Mouse (Mus musculus) forebrain, embryonic 12.5 days (tissue): Measurements from ENCODE around the gene Sltm. TPM values are rescaled to one million over a fixed set of nuclear protein-coding genes. Genes with fewer than 3 reads are reported as not detected.

ENCODE experiments used
- ATAC-seq: fragments of 200-750 bp; cut with Nextera tagmentation; 2 replicates; pipeline ENCODE4 v1.8.0; 2017; ENCODE audit warnings: moderate TSS enrichment; ENCODE audit not compliant: low FRiP score
- H3K27ac ChIP-seq: fragments of 300-500 bp; sonication (generic); 2 replicates; pipeline ENCODE4 v1.5.1; 2016; ENCODE audit warnings: mild to moderate bottlenecking
- H3K27me3 ChIP-seq: fragments of 300-500 bp; sonication (generic); 2 replicates; pipeline ENCODE4 v1.6.1; 2016; ENCODE audit warnings: mild to moderate bottlenecking
- H3K36me3 ChIP-seq: fragments of 300-500 bp; sonication (generic); replicated peaks from 2 replicates; pipeline ENCODE4 v1.6.1; 2016; ENCODE audit warnings: mild to moderate bottlenecking
- H3K4me1 ChIP-seq: fragments of 300-500 bp; sonication (generic); 2 replicates; pipeline ENCODE4 v1.6.1; 2016
- H3K4me2 ChIP-seq: fragments of 300-500 bp; sonication (generic); 2 replicates; pipeline ENCODE4 v1.6.1; 2016; ENCODE audit warnings: mild to moderate bottlenecking, moderate library complexity
- H3K4me3 ChIP-seq: fragments of 300-500 bp; sonication (generic); replicated peaks from 2 replicates; pipeline ENCODE4 v1.5.1; 2016; ENCODE audit warnings: mild to moderate bottlenecking
- H3K9ac ChIP-seq: fragments of 300-500 bp; sonication (generic); 2 replicates; pipeline ENCODE4 v1.6.1; 2016; ENCODE audit warnings: mild to moderate bottlenecking
- H3K9me3 ChIP-seq: fragments of 300-500 bp; sonication (generic); 2 replicates; pipeline ENCODE4 v1.6.1; 2016
- WGBS: fragments of 180-500 bp; shearing (Covaris S2); methylation state at CpG from one replicate; pipeline ENCODE4 v1.1.7; 2016; 5-methylcytosine and 5-hydroxymethylcytosine counted together
- polyA plus RNA-seq: library from polyadenylated mRNA; unstranded; fragments of >200 nt; fragmentation: Nextera tagmentation; extraction: Ambion mirVana; gene quantifications from 2 replicates; pipeline ENCODE4 v1.2.1, GENCODE M21; 2016

Sltm gene
- 79.7 and 85.8 TPM in 2 replicates for polyA plus RNA-seq

GRCm38 (mm10) chr9:70542305-70543041 is at the start of gene Sltm:
Sltm (plus strand) TSS chr9:70542754.
- Histone ChIP-seq H3K27ac (peak within 1 kb of the TSS; percentile 99), H3K4me2 (peak within 1 kb of the TSS; percentile 83)

GRCm38 (mm10) chr9:70493038-70493437 is 49.5 kb upstream of the Sltm start:
- no peak for ATAC-seq
- 93% methylated on average over 2 of the region's 2 CpGs for WGBS
- Histone ChIP-seq H3K4me1 (no peaks in the 10 kb centered on the region), H3K36me3 (peaks cover 18% of the 10 kb centered on the region), H3K27me3 (no peaks in the 10 kb centered on the region), H3K9ac (no peak overlapping the region), H3K4me3 (no peak overlapping the region), H3K9me3 (no peaks in the 10 kb centered on the region), H3K4me2 (no peak overlapping the region), H3K27ac (no peak overlapping the region)

More at GRCm38 (mm10) chr9:70542305-70543041, at the start of gene Sltm:
- no peaks in the 10 kb centered on the region for H3K27me3 ChIP-seq
- H3K9me3 ChIP-seq, result no peaks in the 10 kb centered on the region
- WGBS, result under 1% methylated on average over 74 of the region's 75 CpGs
- H3K36me3 ChIP-seq, result peaks cover 2% of the 10 kb centered on the region; the same call in 1 of the 2 replicates
- ATAC-seq, result peak; percentile 96
- H3K4me1 ChIP-seq, result peaks cover 20% of the 10 kb centered on the region
- peak within 1 kb of the TSS; percentile 97 for H3K4me3 ChIP-seq
- H3K9ac ChIP-seq, result peak within 1 kb of the TSS; percentile 95

GRCm38 (mm10) chr9:70496990-70497389 is 45.6 kb upstream of the Sltm start:
- Histone ChIP-seq H3K9me3 (no peaks in the 10 kb centered on the region), H3K4me2 (no peak overlapping the region), H3K36me3 (peaks cover 21% of the 10 kb centered on the region), H3K27me3 (no peaks in the 10 kb centered on the region), H3K9ac (no peak overlapping the region), H3K4me3 (no peak overlapping the region), H3K4me1 (peaks cover 5% of the 10 kb centered on the region), H3K27ac (no peak overlapping the region)
- no peak for ATAC-seq

- peaks cover 14% of the 10 kb centered on the region for H3K4me1 ChIP-seq
- H3K9me3 ChIP-seq, result no peaks in the 10 kb centered on the region
- ATAC-seq, result no peak
- 41% methylated on average over 10 of the region's 10 CpGs for WGBS
- peak overlapping the region; percentile 61 for H3K4me2 ChIP-seq
- peak overlapping the region; percentile 97 for H3K9ac ChIP-seq
- no peaks in the 10 kb centered on the region for H3K27me3 ChIP-seq
- H3K4me3 ChIP-seq, result peak overlapping the region; percentile 97
- peaks cover 7% of the 10 kb centered on the region; the same call in 1 of the 2 replicates for H3K36me3 ChIP-seq
- H3K27ac ChIP-seq, result peak overlapping the region; percentile 99
Measured at GRCm38 (mm10) chr9:70502284-70503014, 40.1 kb upstream of the Sltm start.

- no peaks in the 10 kb centered on the region for H3K9me3 ChIP-seq
- WGBS, result under 1% methylated on average over 47 of the region's 70 CpGs
- peak; percentile 93 for ATAC-seq
- peak overlapping the region; percentile 61 for H3K4me2 ChIP-seq
- H3K27ac ChIP-seq, result peak overlapping the region; percentile 99
- peaks cover 14% of the 10 kb centered on the region for H3K4me1 ChIP-seq
- H3K9ac ChIP-seq, result peak overlapping the region; percentile 97
- H3K4me3 ChIP-seq, result peak overlapping the region; percentile 97
- no peaks in the 10 kb centered on the region for H3K27me3 ChIP-seq
- peaks cover 7% of the 10 kb centered on the region; the same call in 1 of the 2 replicates for H3K36me3 ChIP-seq
Measured at GRCm38 (mm10) chr9:70503015-70503603, 39.4 kb upstream of the Sltm start.

- Histone ChIP-seq H3K4me1 (peaks cover 14% of the 10 kb centered on the region), H3K9ac (peak within 1 kb of the TSS; percentile 97), H3K4me2 (peak within 1 kb of the TSS; percentile 61), H3K27me3 (no peaks in the 10 kb centered on the region), H3K9me3 (no peaks in the 10 kb centered on the region), H3K27ac (peak within 1 kb of the TSS; percentile 99), H3K4me3 (peak within 1 kb of the TSS; percentile 97), H3K36me3 (peaks cover 7% of the 10 kb centered on the region; the same call in 1 of the 2 replicates)
- ATAC-seq, result peak; percentile 95
- WGBS, result under 1% methylated on average over 40 of the region's 45 CpGs
Measured at GRCm38 (mm10) chr9:70503626-70504041, 38.9 kb upstream of the Sltm start, which contains the start of gene Rnf111. Rnf111 (minus strand) TSS chr9:70503725.

GRCm38 (mm10) chr9:70506186-70506585 is 36.4 kb upstream of the Sltm start:
- Histone ChIP-seq H3K27ac (no peak overlapping the region), H3K9me3 (no peaks in the 10 kb centered on the region), H3K4me1 (peaks cover 14% of the 10 kb centered on the region), H3K36me3 (no peaks in the 10 kb centered on the region), H3K4me3 (no peak overlapping the region), H3K27me3 (no peaks in the 10 kb centered on the region), H3K4me2 (no peak overlapping the region), H3K9ac (no peak overlapping the region)
- 77% methylated on average over 2 of the region's 2 CpGs for WGBS
- no peak for ATAC-seq

GRCm38 (mm10) chr9:70506787-70507186 is 35.8 kb upstream of the Sltm start:
- no peak overlapping the region for H3K4me2 ChIP-seq
- no peak overlapping the region for H3K27ac ChIP-seq

GRCm38 (mm10) chr9:70509906-70510525 is 32.5 kb upstream of the Sltm start:
- Histone ChIP-seq H3K36me3 (no peaks in the 10 kb centered on the region), H3K9me3 (no peaks in the 10 kb centered on the region), H3K4me3 (no peak overlapping the region), H3K9ac (no peak overlapping the region), H3K27me3 (no peaks in the 10 kb centered on the region), H3K4me2 (no peak overlapping the region), H3K4me1 (no peaks in the 10 kb centered on the region), H3K27ac (no peak overlapping the region)
- 85% methylated on average over 4 of the region's 4 CpGs for WGBS
- ATAC-seq, result no peak

More at GRCm38 (mm10) chr9:70506787-70507186, 35.8 kb upstream of the Sltm start:
- 85% methylated on average over 8 of the region's 8 CpGs for WGBS
- H3K9me3 ChIP-seq, result no peaks in the 10 kb centered on the region
- H3K4me1 ChIP-seq, result peaks cover 11% of the 10 kb centered on the region
- H3K4me3 ChIP-seq, result no peak overlapping the region
- H3K9ac ChIP-seq, result no peak overlapping the region
- no peak for ATAC-seq
- H3K36me3 ChIP-seq, result no peaks in the 10 kb centered on the region
- H3K27me3 ChIP-seq, result no peaks in the 10 kb centered on the region

- WGBS, result 68% methylated on average over 10 of the region's 10 CpGs
- H3K36me3 ChIP-seq, result no peaks in the 10 kb centered on the region
- no peak overlapping the region for H3K27ac ChIP-seq
- H3K27me3 ChIP-seq, result no peaks in the 10 kb centered on the region
- H3K9me3 ChIP-seq, result no peaks in the 10 kb centered on the region
- no peak overlapping the region for H3K9ac ChIP-seq
- ATAC-seq, result no peak
- H3K4me1 ChIP-seq, result no peaks in the 10 kb centered on the region
- H3K4me2 ChIP-seq, result no peak overlapping the region
- H3K4me3 ChIP-seq, result no peak overlapping the region
Measured at GRCm38 (mm10) chr9:70510998-70511583, 31.5 kb upstream of the Sltm start.

- Histone ChIP-seq H3K4me3 (no peak overlapping the region), H3K4me1 (no peaks in the 10 kb centered on the region), H3K4me2 (no peak overlapping the region), H3K9ac (no peak overlapping the region), H3K27me3 (no peaks in the 10 kb centered on the region), H3K9me3 (no peaks in the 10 kb centered on the region), H3K27ac (no peak overlapping the region), H3K36me3 (no peaks in the 10 kb centered on the region)
- no peak for ATAC-seq
- WGBS, result 80% methylated on average over 7 of the region's 7 CpGs
Measured at GRCm38 (mm10) chr9:70511681-70512080, 30.9 kb upstream of the Sltm start.
